Mouse (Mus musculus): ENCODE measurements around the gene Lca5l.

DNA sequence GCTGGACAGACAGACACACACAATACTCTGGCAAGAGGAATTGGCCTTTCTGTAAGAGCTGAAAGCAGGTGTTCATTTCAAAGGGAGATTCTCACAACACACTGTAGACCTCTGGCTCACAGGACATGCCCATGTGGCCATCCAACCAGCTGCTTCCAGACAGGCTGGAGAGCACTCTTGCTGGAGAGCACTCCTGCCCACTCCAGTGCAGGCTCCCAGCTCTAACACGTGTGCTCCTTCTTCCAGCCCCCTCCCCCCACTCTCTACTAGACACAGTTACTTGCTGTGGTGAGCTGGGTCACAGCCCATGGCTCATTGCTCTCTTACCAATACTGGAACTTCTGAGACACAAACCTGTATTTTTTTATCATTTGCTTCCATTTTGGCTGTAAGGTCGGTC is 16.7 kb downstream of the Lca5l start:
- TF ChIP-seq CTCF (IDR thresholded peaks at IDR 0.05; ENCODE audit: borderline replicate concordance, control insufficient read depth, extremely low read depth, insufficient read depth, low read length, poor library complexity), result no peak
- no peak for TF ChIP-seq POLR2A (IDR thresholded peaks at IDR 0.05; ENCODE audit: control insufficient read depth, extremely low read depth, insufficient read depth, low read length, poor library complexity)
